Mouse (Mus musculus) myocyte (in vitro differentiated cells): ENCODE measurements around the gene Agl. TPM values are rescaled to one million over a fixed set of nuclear protein-coding genes. Genes with fewer than 3 reads are reported as not detected.
"Not testable (repeated sequence)": the region's sequence is repeated elsewhere in the genome, so short reads cannot be mapped to it uniquely, and the experiment has no call there.

Experiments
- H3K27me3 ChIP-seq: one replicate; pipeline ENCODE4 v1.6.1; 2011; ENCODE audit not compliant: control insufficient read depth, insufficient read depth, insufficient read length
- H3K36me3 ChIP-seq: one replicate; pipeline ENCODE4 v1.6.1; 2011; ENCODE audit not compliant: control insufficient read depth, insufficient read depth
- H3K4me2 ChIP-seq: one replicate; pipeline ENCODE4 v1.6.1; 2011; ENCODE audit warnings: low read depth, control low read depth
- H3K4me3 ChIP-seq: one replicate; pipeline ENCODE4 v1.5.1; 2011; ENCODE audit warnings: mild to moderate bottlenecking, control low read depth, moderate library complexity
- H3K79me2 ChIP-seq: one replicate; pipeline ENCODE4 v1.6.1; 2011; ENCODE audit not compliant: control insufficient read depth, insufficient read depth
- H3ac ChIP-seq: one replicate; pipeline ENCODE4 v1.6.1; 2011; ENCODE audit not compliant: control insufficient read depth, insufficient read length
- CEBPB ChIP-seq: IDR thresholded peaks from 2 replicates; pipeline ENCODE4 v1.6.1; 2011; ENCODE audit warnings: mild to moderate bottlenecking, moderate library complexity; ENCODE audit not compliant: poor library complexity, insufficient read depth, severe bottlenecking
- E2F4 ChIP-seq: IDR thresholded peaks from one replicate; pipeline ENCODE4 v1.6.1; 2011; ENCODE audit warnings: mild to moderate bottlenecking, control low read depth, moderate library complexity; ENCODE audit not compliant: insufficient read depth
- MAX ChIP-seq: IDR thresholded peaks from one replicate; pipeline ENCODE4 v1.6.1; 2011; ENCODE audit warnings: low read depth, mild to moderate bottlenecking, control low read depth
- MYOD1 ChIP-seq, 3 experiments: IDR thresholded peaks; one replicate each; pipeline ENCODE4 v1.6.1; 2011; ENCODE audit warnings: control low read depth in 2 of 3, low read depth in 2 of 3, mild to moderate bottlenecking in 2 of 3, moderate library complexity in 1 of 3; ENCODE audit not compliant: insufficient read length in 2 of 3, control insufficient read depth in 1 of 3
- MYOG ChIP-seq, 3 experiments: IDR thresholded peaks; one replicate each; pipeline ENCODE4 v1.6.1; 2011; ENCODE audit warnings: control low read depth in 2 of 3, low read depth in 2 of 3, mild to moderate bottlenecking in 2 of 3; ENCODE audit not compliant: insufficient read length in 2 of 3, control insufficient read depth in 1 of 3, insufficient read depth in 1 of 3
- POLR2A ChIP-seq: IDR thresholded peaks from one replicate; pipeline ENCODE4 v1.6.1; 2011; ENCODE audit warnings: low read depth, mild to moderate bottlenecking, control low read depth, moderate library complexity; ENCODE audit not compliant: insufficient read length
- POLR2AphosphoS2 ChIP-seq: IDR thresholded peaks from one replicate; pipeline ENCODE4 v1.6.1; 2011; ENCODE audit warnings: low read depth, control low read depth; ENCODE audit not compliant: insufficient read length
- REST ChIP-seq: IDR thresholded peaks from one replicate; pipeline ENCODE4 v1.6.1; 2011; ENCODE audit warnings: mild to moderate bottlenecking, control low read depth, moderate library complexity; ENCODE audit not compliant: insufficient read depth, insufficient read length
- SRF ChIP-seq: IDR thresholded peaks from one replicate; pipeline ENCODE4 v1.6.1; 2011; ENCODE audit warnings: low read depth; ENCODE audit not compliant: control insufficient read depth, insufficient read length
- TCF12 ChIP-seq: IDR thresholded peaks from one replicate; pipeline ENCODE4 v1.6.1; 2011; ENCODE audit warnings: mild to moderate bottlenecking, control low read depth; ENCODE audit not compliant: poor library complexity, insufficient read depth, severe bottlenecking
- TCF3 ChIP-seq: IDR thresholded peaks from one replicate; pipeline ENCODE4 v1.6.1; 2011; ENCODE audit warnings: low read depth, control low read depth; ENCODE audit not compliant: insufficient read length
- USF1 ChIP-seq: IDR thresholded peaks from one replicate; pipeline ENCODE4 v1.6.1; 2011; ENCODE audit warnings: low read depth, mild to moderate bottlenecking, control low read depth, moderate library complexity
- polyA plus RNA-seq: library from polyadenylated mRNA; unstranded; fragments of >200 nt; fragmentation: generic; extraction: Trizol; gene quantifications from one replicate; pipeline ENCODE4 v1.2.1, GENCODE M21; 2012; ENCODE audit warnings: missing spikeins

Agl gene
- polyA plus RNA-seq, 1 experiment = 35.8 TPM

- no peaks in the 10 kb centered on the region for H3K79me2 ChIP-seq
- TF ChIP-seq MYOD1 (IDR thresholded peaks at IDR 0.05; ENCODE audit: control insufficient read depth in 1 of 3, insufficient read length in 2 of 3, low read depth in 2 of 3) = no peak
- no peak for TF ChIP-seq TCF3
- TF ChIP-seq SRF = no peak
- no peak for TF ChIP-seq POLR2AphosphoS2
- no peak for TF ChIP-seq REST
- TF ChIP-seq E2F4 = no peak
- no peak for TF ChIP-seq POLR2A
- TF ChIP-seq CEBPB = no peak
- no peak for TF ChIP-seq USF1
- no peak for TF ChIP-seq MAX
- no peak for TF ChIP-seq TCF12
- no peak for TF ChIP-seq MYOG (IDR thresholded peaks at IDR 0.05; ENCODE audit: control insufficient read depth in 1 of 3, insufficient read depth in 1 of 3, insufficient read length in 2 of 3, low read depth in 2 of 3)
- H3K4me2 ChIP-seq = no peak overlapping the region
- no peak overlapping the region for H3K4me3 ChIP-seq
- H3K27me3 ChIP-seq = no peaks in the 10 kb centered on the region
- peaks cover 49% of the 10 kb centered on the region for H3K36me3 ChIP-seq
- no peak overlapping the region for H3ac ChIP-seq
These were observed 55.1 kb downstream of the Agl start for GRCm38 (mm10) chr3:116752818-116753217.

- H3K36me3 ChIP-seq = peaks cover 45% of the 10 kb centered on the region
- H3K4me2 ChIP-seq = no peak overlapping the region
- TF ChIP-seq MYOG (IDR thresholded peaks at IDR 0.05; ENCODE audit: control insufficient read depth in 1 of 3, insufficient read depth in 1 of 3, insufficient read length in 2 of 3, low read depth in 2 of 3) (no peak), REST (no peak), CEBPB (no peak), E2F4 (no peak), MAX (no peak), POLR2A (no peak), TCF12 (no peak), POLR2AphosphoS2 (no peak), TCF3 (no peak), MYOD1 (IDR thresholded peaks at IDR 0.05; ENCODE audit: control insufficient read depth in 1 of 3, insufficient read length in 2 of 3, low read depth in 2 of 3) (no peak), SRF (no peak), USF1 (no peak)
- H3ac ChIP-seq = no peak overlapping the region
- no peaks in the 10 kb centered on the region for H3K79me2 ChIP-seq
- no peak overlapping the region for H3K4me3 ChIP-seq
- H3K27me3 ChIP-seq = no peaks in the 10 kb centered on the region
These were observed 56.6 kb downstream of the Agl start for GRCm38 (mm10) chr3:116751191-116751860.

GRCm38 (mm10) chr3:116748391-116749170 is 59.4 kb downstream of the Agl start:
- no peaks in the 10 kb centered on the region for H3K79me2 ChIP-seq
- H3K4me3 ChIP-seq = no peak overlapping the region
- H3K27me3 ChIP-seq = no peaks in the 10 kb centered on the region
- H3K36me3 ChIP-seq = peaks cover 42% of the 10 kb centered on the region
- TF ChIP-seq POLR2AphosphoS2 = no peak
- no peak for TF ChIP-seq E2F4
- no peak for TF ChIP-seq USF1
- TF ChIP-seq MYOD1 (IDR thresholded peaks at IDR 0.05; ENCODE audit: control insufficient read depth in 1 of 3, insufficient read length in 2 of 3, low read depth in 2 of 3) = no peak
- no peak for TF ChIP-seq POLR2A
- TF ChIP-seq TCF3 = no peak
- no peak for TF ChIP-seq CEBPB
- no peak for TF ChIP-seq MAX
- no peak for TF ChIP-seq MYOG (IDR thresholded peaks at IDR 0.05; ENCODE audit: control insufficient read depth in 1 of 3, insufficient read depth in 1 of 3, insufficient read length in 2 of 3, low read depth in 2 of 3)
- TF ChIP-seq SRF = no peak
- TF ChIP-seq REST = no peak
- no peak for TF ChIP-seq TCF12
- H3K4me2 ChIP-seq = no peak overlapping the region
- no peak overlapping the region for H3ac ChIP-seq

- not testable (repeated sequence) for H3K4me3 ChIP-seq, H3K4me2 ChIP-seq, H3K27me3 ChIP-seq, H3ac ChIP-seq, H3K79me2 ChIP-seq
- H3K36me3 ChIP-seq = peaks cover 38% of the 10 kb centered on the region
These were observed 60.3 kb downstream of the Agl start for GRCm38 (mm10) chr3:116747648-116748047.
